Mouse (Mus musculus): ENCODE data around the gene Lrsam1. TPM values are rescaled to one million over a fixed set of nuclear protein-coding genes. Genes with fewer than 3 reads are reported as not detected.

Gene Lrsam1
- total RNA-seq, 2 experiments from 2014 or later: 31.1 to 40.6 TPM

- DNase-seq (ENCODE audit: low spot score in 2 of 2): no peak
- intact Hi-C loops (cut with DNase I): loop anchor here (2.0 to 10.0 kb wide), 2 partner anchors 64 to 154 kb away; partner anchors contain the start of genes Ptrh1 and Ttc16
These were observed 32.2 kb downstream of the Lrsam1 start for GRCm38 (mm10) chr2:32928947-32929829.

- DNase-seq (ENCODE audit: low spot score in 2 of 2): peak; percentile 80 to 82
- intact Hi-C loops (cut with DNase I): loop anchor here (2.0 to 10.0 kb wide), 2 partner anchors 64 to 154 kb away; partner anchors contain the start of genes Ptrh1 and Ttc16
These were observed 33.0 kb downstream of the Lrsam1 start for GRCm38 (mm10) chr2:32928235-32928946.

DNA sequence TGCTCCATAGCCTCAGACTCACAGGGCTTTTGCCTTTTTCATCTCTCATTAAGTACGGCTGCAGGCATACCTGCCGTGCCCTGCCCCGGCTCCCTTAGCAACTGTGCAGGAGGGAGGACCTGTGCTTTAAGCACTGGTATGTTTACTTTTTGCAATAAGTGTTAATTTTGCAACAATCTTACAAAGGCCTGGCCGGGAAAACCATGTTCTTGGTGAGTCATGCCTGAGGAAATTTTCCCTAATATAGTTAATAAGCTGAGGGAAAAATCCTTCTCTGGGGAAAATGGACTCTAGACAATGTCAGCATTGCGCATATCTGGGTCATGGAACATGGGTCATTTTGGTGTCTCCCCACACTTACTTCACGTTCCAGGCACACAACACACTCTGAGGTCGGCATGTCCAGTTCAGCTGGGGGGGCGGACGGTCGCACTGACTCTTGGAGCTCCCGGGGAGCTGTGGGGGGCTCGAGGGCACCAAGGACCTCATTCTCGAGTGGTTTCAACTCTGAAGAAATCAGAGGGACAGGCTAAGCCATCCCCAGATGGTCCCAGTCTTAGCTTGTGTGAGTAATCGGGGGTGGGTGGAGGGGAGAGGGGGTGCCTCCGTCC lies 33.7 kb downstream of the Lrsam1 start:
- intact Hi-C loops (cut with DNase I): loop anchor here (2.0 to 10.0 kb wide), 2 partner anchors 63 to 153 kb away; partner anchors contain the start of genes Ptrh1 and Ttc16
- no peak for DNase-seq (ENCODE audit: low spot score in 2 of 2)

- intact Hi-C loops (cut with DNase I): loop anchor here (10.0 kb wide), 1 partner anchor 152 kb away; the partner anchor contains the start of genes Ptrh1 and Ttc16
- DNase-seq (ENCODE audit: low spot score in 2 of 2): no peak
These were observed 34.9 kb downstream of the Lrsam1 start for GRCm38 (mm10) chr2:32926330-32927075.

GRCm38 (mm10) chr2:32924306-32924844 lies 37.0 kb downstream of the Lrsam1 start:
- intact Hi-C loops (cut with DNase I): loop anchor here (10.0 kb wide), 1 partner anchor 150 kb away; the partner anchor contains the start of genes Ptrh1 and Ttc16
- no peak for DNase-seq (ENCODE audit: low spot score in 2 of 2)

DNA sequence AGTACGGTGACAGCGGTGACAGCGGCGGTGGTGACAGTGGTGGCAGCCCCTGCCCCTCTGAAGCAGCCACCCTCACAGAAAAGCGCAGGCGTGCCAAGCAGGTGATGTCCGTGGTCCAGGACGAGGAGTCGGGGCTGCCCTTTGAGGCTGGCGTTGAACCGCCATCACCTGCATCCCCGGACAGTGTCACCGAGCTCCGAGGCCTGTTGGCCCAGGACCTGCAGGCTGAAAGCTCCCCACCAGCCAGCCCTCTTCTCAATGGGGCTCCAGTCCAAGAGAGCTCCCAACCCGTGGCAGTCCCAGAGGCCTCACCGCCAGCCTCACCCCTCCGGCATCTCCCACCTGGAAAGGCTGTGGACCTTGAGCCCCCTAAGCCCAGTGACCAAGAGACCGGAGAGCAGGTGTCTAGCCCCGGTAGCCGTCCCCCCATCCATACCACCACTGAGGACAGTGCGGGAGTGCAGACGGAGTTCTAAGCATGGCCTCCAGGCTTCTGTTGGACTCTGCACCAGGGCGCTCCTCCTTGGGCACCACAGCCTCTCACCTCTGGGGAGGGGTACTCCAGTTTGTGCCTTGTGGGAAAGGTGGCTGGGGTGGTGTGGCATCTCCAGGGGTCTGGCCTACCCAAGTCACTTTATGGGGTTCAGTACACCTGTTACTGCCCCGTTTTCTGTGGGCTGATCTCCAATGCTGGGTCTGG lies 37.7 kb downstream of the Lrsam1 start:
- DNase-seq (ENCODE audit: low spot score in 2 of 2): no peak
- intact Hi-C loops (cut with DNase I): loop anchor here (10.0 kb wide), 1 partner anchor 149 kb away; the partner anchor contains the start of genes Ptrh1 and Ttc16

DNA sequence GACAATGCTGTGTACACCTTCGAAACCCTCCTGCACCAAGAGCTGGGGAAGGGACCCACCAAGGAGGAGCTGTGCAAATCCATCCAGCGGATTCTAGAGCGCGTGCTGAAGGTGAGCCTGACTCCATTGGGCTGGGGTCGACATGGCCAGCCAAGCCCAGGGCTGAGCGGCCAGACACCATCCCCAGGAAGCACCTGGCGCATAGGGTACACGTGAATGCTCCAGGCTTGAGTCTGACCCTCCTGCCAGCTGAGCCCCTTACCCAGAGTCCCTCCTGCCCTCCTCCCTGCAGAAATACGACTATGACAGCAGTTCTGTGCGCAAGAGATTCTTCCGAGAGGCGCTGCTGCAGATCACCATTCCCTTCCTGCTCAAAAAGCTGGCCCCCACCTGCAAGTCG lies 38.9 kb downstream of the Lrsam1 start:
- DNase-seq (ENCODE audit: low spot score in 2 of 2): no peak
- intact Hi-C loops (cut with DNase I): loop anchor here (10.0 kb wide), 1 partner anchor 148 kb away; the partner anchor contains the start of genes Ptrh1 and Ttc16

DNA sequence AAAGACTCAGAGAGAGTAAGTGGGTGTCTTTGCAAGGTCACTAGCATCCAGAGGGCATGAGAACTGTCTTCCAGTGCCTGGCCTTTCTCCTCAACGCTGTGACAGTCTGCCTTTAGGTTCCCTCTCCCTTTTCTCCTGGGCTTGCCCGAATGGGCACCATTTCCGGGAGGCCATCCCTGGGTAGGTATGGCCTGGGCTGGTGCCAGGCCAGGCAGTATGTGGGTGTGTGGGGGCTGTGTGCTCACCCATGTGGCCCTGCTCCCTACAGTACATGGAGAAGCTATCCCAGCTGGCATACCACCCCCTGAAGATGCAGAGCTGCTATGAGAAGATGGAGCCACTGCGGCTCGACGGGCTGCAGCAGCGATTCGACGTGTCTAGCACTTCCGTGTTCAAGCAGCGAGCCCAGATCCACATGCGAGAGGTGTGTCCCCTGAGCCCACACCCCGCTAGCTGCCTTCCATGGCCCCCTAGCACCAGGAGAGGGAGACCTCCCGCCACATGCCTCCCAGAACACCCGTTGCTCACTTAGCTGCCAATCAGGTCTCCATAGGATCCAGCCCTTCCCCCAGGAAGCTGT lies 39.5 kb downstream of the Lrsam1 start:
- no peak for DNase-seq (ENCODE audit: low spot score in 2 of 2)
- intact Hi-C loops (cut with DNase I): loop anchor here (10.0 kb wide), 1 partner anchor 147 kb away; the partner anchor contains the start of genes Ptrh1 and Ttc16

- intact Hi-C loops (cut with DNase I): loop anchor here (10.0 kb wide), 1 partner anchor 146 kb away; the partner anchor contains the start of genes Ptrh1 and Ttc16
- DNase-seq (ENCODE audit: low spot score in 2 of 2): no peak
These were observed 40.2 kb downstream of the Lrsam1 start for GRCm38 (mm10) chr2:32921235-32921634.

- intact Hi-C loops (cut with DNase I): no loop called here
These were observed 43.0 kb downstream of the Lrsam1 start for GRCm38 (mm10) chr2:32918391-32918790.

DNA sequence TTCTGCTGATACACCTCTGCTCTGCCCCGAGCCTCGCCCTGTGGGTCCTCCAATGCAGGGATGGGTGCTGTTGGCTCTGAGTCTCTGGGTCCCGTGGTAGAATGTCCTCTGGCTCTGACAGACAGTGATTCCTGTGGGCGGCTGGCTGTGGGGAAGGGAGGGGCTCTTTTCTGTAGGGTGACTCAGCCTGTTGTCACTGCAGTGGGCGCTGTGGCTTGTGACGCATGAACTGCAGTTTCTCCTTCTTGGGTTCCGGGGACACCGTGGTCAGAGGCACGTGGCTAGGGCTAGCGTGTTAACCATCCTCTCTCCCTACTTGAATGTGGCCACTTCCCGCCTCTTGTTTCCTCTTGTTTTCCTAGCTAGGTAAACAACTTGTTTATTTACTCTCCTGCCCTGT lies 43.9 kb downstream of the Lrsam1 start:
- DNase-seq (ENCODE audit: low spot score in 2 of 2): peak; percentile 73 to 86
- intact Hi-C loops (cut with DNase I): no loop called here

More at GRCm38 (mm10) chr2:32918391-32918790, 43.0 kb downstream of the Lrsam1 start:
- DNase-seq (ENCODE audit: low spot score in 2 of 2): no peak

GRCm38 (mm10) chr2:32914896-32915295 lies 46.5 kb downstream of the Lrsam1 start:
- DNase-seq (ENCODE audit: low spot score in 2 of 2): no peak
- intact Hi-C loops (cut with DNase I): loop anchor here (5.0 kb wide), 1 partner anchor 38 kb away; the partner anchor contains the start of gene Fam129b

DNA sequence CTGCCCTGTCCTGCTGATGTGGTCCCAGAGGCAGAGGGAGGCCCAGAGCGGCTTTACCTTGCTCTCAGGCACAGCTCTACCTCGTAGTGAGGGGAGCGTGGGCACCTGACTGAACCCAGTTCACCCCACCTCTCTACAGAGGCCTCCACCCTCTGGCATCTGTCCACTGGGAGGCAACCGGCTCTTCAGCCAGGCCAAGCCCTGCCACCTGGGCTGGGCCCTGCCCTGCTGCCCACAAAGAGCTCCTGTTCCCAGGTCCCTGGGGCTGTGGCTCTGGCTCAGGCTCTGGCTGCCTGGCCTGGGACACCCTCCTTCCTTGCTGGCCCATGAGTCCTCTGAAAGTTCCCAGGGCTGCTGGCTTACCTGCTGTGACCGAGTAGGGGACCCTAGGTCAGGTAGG lies 47.1 kb downstream of the Lrsam1 start:
- DNase-seq (ENCODE audit: low spot score in 2 of 2): no peak
- intact Hi-C loops (cut with DNase I): loop anchor here (5.0 kb wide), 1 partner anchor 37 kb away; the partner anchor contains the start of gene Fam129b

- DNase-seq (ENCODE audit: low spot score in 2 of 2): peak; percentile 90 to 91
- intact Hi-C loops (cut with DNase I): loop anchor here (2.0 to 5.0 kb wide), 2 partner anchors 35 to 48 kb away; partner anchors contain the start of gene Fam129b
These were observed 49.1 kb downstream of the Lrsam1 start for GRCm38 (mm10) chr2:32912210-32912804.

GRCm38 (mm10) chr2:32911639-32912182 lies 49.7 kb downstream of the Lrsam1 start:
- intact Hi-C loops (cut with DNase I): loop anchor here (2.0 to 5.0 kb wide), 2 partner anchors 34 to 47 kb away; partner anchors contain the start of gene Fam129b
- DNase-seq (ENCODE audit: low spot score in 2 of 2): no peak

GRCm38 (mm10) chr2:32908796-32909195 lies 52.6 kb downstream of the Lrsam1 start:
- intact Hi-C loops (cut with DNase I): no loop called here
- no peak for DNase-seq (ENCODE audit: low spot score in 2 of 2)

Data from left cerebral cortex, postnatal 14 days (tissue).